Mouse (Mus musculus): ENCODE measurements around the gene Gm37240.

Gm37240 gene

GRCm38 (mm10) chr3:85196591-85196990 lies 690.7 kb downstream of the Gm37240 start:
- in situ Hi-C loops (cut with MboI, MseI): no loop called here

- in situ Hi-C loops (cut with MboI, MseI): no loop called here
These were observed 692.2 kb downstream of the Gm37240 start for GRCm38 (mm10) chr3:85195068-85195481.

GRCm38 (mm10) chr3:85189791-85190190 lies 697.5 kb downstream of the Gm37240 start:
- in situ Hi-C loops (cut with MboI, MseI): no loop called here

GRCm38 (mm10) chr3:85188364-85188763 lies 699.0 kb downstream of the Gm37240 start:
- in situ Hi-C loops (cut with MboI, MseI): no loop called here

- in situ Hi-C loops (cut with MboI, MseI): no loop called here
These were observed 700.6 kb downstream of the Gm37240 start for GRCm38 (mm10) chr3:85186661-85187076.

GRCm38 (mm10) chr3:85185827-85186226 lies 701.5 kb downstream of the Gm37240 start:
- in situ Hi-C loops (cut with MboI, MseI): no loop called here

GRCm38 (mm10) chr3:85184916-85185315 lies 702.4 kb downstream of the Gm37240 start:
- in situ Hi-C loops (cut with MboI, MseI): no loop called here

- in situ Hi-C loops (cut with MboI, MseI): no loop called here
These were observed 703.2 kb downstream of the Gm37240 start for GRCm38 (mm10) chr3:85184151-85184550.

GRCm38 (mm10) chr3:85176736-85177135 lies 710.6 kb downstream of the Gm37240 start:
- in situ Hi-C loops (cut with MboI, MseI): no loop called here

GRCm38 (mm10) chr3:85174542-85175469 lies 712.5 kb downstream of the Gm37240 start:
- in situ Hi-C loops (cut with MboI, MseI): no loop called here

GRCm38 (mm10) chr3:85173441-85174071 lies 713.8 kb downstream of the Gm37240 start:
- in situ Hi-C loops (cut with MboI, MseI): no loop called here

- in situ Hi-C loops (cut with MboI, MseI): no loop called here
These were observed 714.8 kb downstream of the Gm37240 start for GRCm38 (mm10) chr3:85172532-85172931.

GRCm38 (mm10) chr3:85172096-85172495 lies 715.2 kb downstream of the Gm37240 start:
- in situ Hi-C loops (cut with MboI, MseI): no loop called here

GRCm38 (mm10) chr3:85168816-85169215 lies 718.5 kb downstream of the Gm37240 start:
- in situ Hi-C loops (cut with MboI, MseI): no loop called here

- in situ Hi-C loops (cut with MboI, MseI): no loop called here
These were observed 722.4 kb downstream of the Gm37240 start for GRCm38 (mm10) chr3:85164931-85165330.

GRCm38 (mm10) chr3:85163396-85163795 lies 723.9 kb downstream of the Gm37240 start:
- in situ Hi-C loops (cut with MboI, MseI): no loop called here

GRCm38 (mm10) chr3:85162430-85162829 lies 724.9 kb downstream of the Gm37240 start:
- in situ Hi-C loops (cut with MboI, MseI): no loop called here

- in situ Hi-C loops (cut with MboI, MseI): no loop called here
These were observed 726.5 kb downstream of the Gm37240 start for GRCm38 (mm10) chr3:85160816-85161215.

- in situ Hi-C loops (cut with MboI, MseI): no loop called here
These were observed 727.7 kb downstream of the Gm37240 start for GRCm38 (mm10) chr3:85159631-85160030.

GRCm38 (mm10) chr3:85148816-85149215 lies 738.5 kb downstream of the Gm37240 start:
- in situ Hi-C loops (cut with MboI, MseI): no loop called here

GRCm38 (mm10) chr3:85148038-85148550 lies 739.2 kb downstream of the Gm37240 start:
- in situ Hi-C loops (cut with MboI, MseI): no loop called here

- in situ Hi-C loops (cut with MboI, MseI): no loop called here
These were observed 741.8 kb downstream of the Gm37240 start for GRCm38 (mm10) chr3:85145568-85145967.

GRCm38 (mm10) chr3:85145076-85145475 lies 742.2 kb downstream of the Gm37240 start:
- in situ Hi-C loops (cut with MboI, MseI): no loop called here
